Mouse (Mus musculus) small intestine, adult 2 months (tissue): ENCODE measurements around the gene Agfg1. TPM values are rescaled to one million over a fixed set of nuclear protein-coding genes. Genes with fewer than 3 reads are reported as not detected.

ENCODE experiments used
- H3K27ac ChIP-seq: fragments of 200-500 bp; 2 replicates; pipeline ENCODE4 v1.5.1; 2012; ENCODE audit warnings: low read depth, low read length, control low read depth, inconsistent platforms; ENCODE audit not compliant: insufficient read depth
- H3K27me3 ChIP-seq: fragments of 200-500 bp; 2 replicates; pipeline ENCODE4 v1.6.1; 2012; ENCODE audit warnings: mild to moderate bottlenecking, moderate library complexity, low read length, inconsistent platforms; ENCODE audit not compliant: control insufficient read depth, insufficient read depth
- H3K36me3 ChIP-seq: fragments of 200-500 bp; 2 replicates; pipeline ENCODE4 v1.6.1; 2012; ENCODE audit warnings: mild to moderate bottlenecking, low read length, control low read depth, inconsistent platforms; ENCODE audit not compliant: control insufficient read depth, insufficient read depth
- H3K4me1 ChIP-seq: fragments of 200-500 bp; 2 replicates; pipeline ENCODE4 v1.6.1; 2012; ENCODE audit warnings: low read length, inconsistent platforms, mixed read lengths; ENCODE audit not compliant: control insufficient read depth, insufficient read depth, insufficient read length
- H3K4me3 ChIP-seq: fragments of 200-500 bp; 2 replicates; pipeline ENCODE4 v1.5.1; 2012; ENCODE audit warnings: low read depth, mild to moderate bottlenecking, control low read depth, inconsistent platforms, low read length, moderate library complexity
- CTCF ChIP-seq: fragments of 200-500 bp; IDR thresholded peaks from 2 replicates; pipeline ENCODE4 v1.5.1; 2012; ENCODE audit warnings: low read depth, mild to moderate bottlenecking, control low read depth, inconsistent platforms, low read length, moderate library complexity, mixed read lengths; ENCODE audit not compliant: insufficient replicate concordance, insufficient read length; ENCODE audit errors: extremely low read depth
- POLR2A ChIP-seq: fragments of 200-500 bp; IDR thresholded peaks from 2 replicates; pipeline ENCODE4 v1.6.1; 2012; ENCODE audit warnings: low read depth, mild to moderate bottlenecking, control low read depth, inconsistent platforms, low read length, moderate library complexity
- WGBS: fragments of 180-500 bp; shearing (Covaris S2); methylation state at CpG from one replicate; pipeline ENCODE4 v1.1.7; 2018; 5-methylcytosine and 5-hydroxymethylcytosine counted together
- polyA plus RNA-seq: library from polyadenylated mRNA; depleted of rRNA; stranded (reverse); fragments of >200 nt; gene quantifications from 2 replicates; pipeline ENCODE4 v1.2.3, GENCODE M21; 2012

Agfg1 gene
- polyA plus RNA-seq, 1 experiment: 46.7 TPM

DNA sequence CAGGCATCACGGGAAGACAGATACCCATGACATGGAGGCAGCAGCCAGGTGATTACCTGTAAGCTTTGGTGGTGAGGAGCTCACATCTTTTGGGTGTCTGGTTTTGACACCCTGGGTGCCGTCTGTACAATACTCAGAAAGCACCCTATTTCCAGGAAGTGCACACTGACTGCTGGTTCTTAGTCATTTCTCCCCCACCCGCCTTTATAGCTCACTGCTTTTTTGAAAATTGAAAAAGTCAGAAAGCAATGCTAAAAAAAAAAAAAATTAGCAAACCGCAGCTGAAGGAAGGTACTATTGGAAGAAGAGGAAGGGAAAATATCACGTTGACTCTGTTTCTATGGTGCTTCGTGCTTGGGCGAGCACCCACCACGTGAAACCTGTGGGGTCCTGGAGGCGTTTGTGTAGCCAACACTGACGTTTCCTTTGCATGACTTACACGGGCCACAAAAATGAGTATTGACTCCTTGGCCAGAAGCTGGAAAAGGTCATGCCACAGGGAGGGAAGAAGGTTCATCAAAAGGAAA, 6.7 kb upstream of the Agfg1 start:
- Histone ChIP-seq H3K4me3 (no peak overlapping the region), H3K27me3 (no peaks in the 10 kb centered on the region), H3K4me1 (peaks cover 20% of the 10 kb centered on the region), H3K36me3 (no peaks in the 10 kb centered on the region), H3K27ac (peak overlapping the region; percentile 79)
- WGBS: 83% methylated on average over 11 of the region's 11 CpGs
- TF ChIP-seq CTCF: no peak

GRCm38 (mm10) chr1:82833501-82833900, 5.8 kb upstream of the Agfg1 start:
- Histone ChIP-seq H3K27ac (0 out of 2 replicates have a peak overlapping the region, but pooled peaks have one; percentile 24), H3K4me1 (peaks cover 16% of the 10 kb centered on the region), H3K4me3 (no peak overlapping the region), H3K27me3 (no peaks in the 10 kb centered on the region), H3K36me3 (no peaks in the 10 kb centered on the region)
- WGBS: 93% methylated on average over 2 of the region's 2 CpGs
- TF ChIP-seq POLR2A (no peak), CTCF (no peak)

DNA sequence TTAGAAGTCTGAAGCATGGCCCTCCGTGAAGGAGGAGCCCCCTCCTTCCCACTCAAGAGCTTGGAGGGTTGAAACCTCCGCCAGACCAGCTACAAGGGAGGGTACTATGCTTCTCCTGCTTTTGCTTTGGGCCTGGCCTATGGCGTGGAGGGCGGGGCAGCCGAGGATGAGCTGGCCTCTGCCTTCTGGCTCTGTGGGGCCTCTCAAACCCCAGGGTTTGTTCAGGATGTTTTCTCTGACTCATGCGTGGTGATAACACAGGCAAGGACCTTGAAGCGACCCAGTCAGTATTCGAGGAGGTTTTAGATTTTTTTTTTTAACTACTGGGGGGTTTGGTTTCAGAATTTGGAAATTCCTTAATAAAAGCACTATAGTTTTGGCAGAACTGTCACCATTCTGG, 4.7 kb upstream of the Agfg1 start:
- WGBS: 43% methylated on average over 8 of the region's 8 CpGs
- H3K4me3 ChIP-seq: no peak overlapping the region
- H3K27ac ChIP-seq: peak overlapping the region; percentile 59
- H3K36me3 ChIP-seq: no peaks in the 10 kb centered on the region
- TF ChIP-seq CTCF (no peak), POLR2A (no peak)
- H3K4me1 ChIP-seq: peaks cover 19% of the 10 kb centered on the region
- H3K27me3 ChIP-seq: no peaks in the 10 kb centered on the region

- TF ChIP-seq POLR2A (no peak), CTCF (no peak)
- H3K27ac ChIP-seq: peak overlapping the region; percentile 39; the same call in 1 of the 2 replicates
- H3K4me3 ChIP-seq: no peak overlapping the region
- H3K36me3 ChIP-seq: no peaks in the 10 kb centered on the region
- H3K27me3 ChIP-seq: no peaks in the 10 kb centered on the region
- H3K4me1 ChIP-seq: peaks cover 16% of the 10 kb centered on the region
- 79% methylated on average over 13 of the region's 13 CpGs for WGBS
These were observed 2.7 kb upstream of the Agfg1 start for GRCm38 (mm10) chr1:82836342-82837217.

GRCm38 (mm10) chr1:82837579-82837978, 1.7 kb upstream of the Agfg1 start:
- no peak for TF ChIP-seq CTCF
- H3K4me3 ChIP-seq: no peak overlapping the region
- no peaks in the 10 kb centered on the region for H3K36me3 ChIP-seq
- H3K4me1 ChIP-seq: peaks cover 12% of the 10 kb centered on the region
- 71% methylated on average over 6 of the region's 6 CpGs for WGBS
- no peaks in the 10 kb centered on the region for H3K27me3 ChIP-seq
- no peak overlapping the region for H3K27ac ChIP-seq

GRCm38 (mm10) chr1:82838469-82839295, 601 bp upstream of the Agfg1 start:
- 34% methylated on average over 18 of the region's 18 CpGs for WGBS
- Histone ChIP-seq H3K4me3 (peak overlapping the region; percentile 87), H3K36me3 (no peaks in the 10 kb centered on the region), H3K27me3 (no peaks in the 10 kb centered on the region), H3K27ac (no peak overlapping the region), H3K4me1 (peaks cover 7% of the 10 kb centered on the region)
- TF ChIP-seq CTCF (no peak), POLR2A (no peak)
